Mouse (Mus musculus): ENCODE data around the gene Gm4131. TPM values are rescaled to one million over a fixed set of nuclear protein-coding genes. Genes with fewer than 3 reads are reported as not detected.

The Gm4131 gene
- not detected in 2 replicates for polyA plus RNA-seq (2012; rRNA removed; ENCODE audit: low replicate concordance)

DNA sequence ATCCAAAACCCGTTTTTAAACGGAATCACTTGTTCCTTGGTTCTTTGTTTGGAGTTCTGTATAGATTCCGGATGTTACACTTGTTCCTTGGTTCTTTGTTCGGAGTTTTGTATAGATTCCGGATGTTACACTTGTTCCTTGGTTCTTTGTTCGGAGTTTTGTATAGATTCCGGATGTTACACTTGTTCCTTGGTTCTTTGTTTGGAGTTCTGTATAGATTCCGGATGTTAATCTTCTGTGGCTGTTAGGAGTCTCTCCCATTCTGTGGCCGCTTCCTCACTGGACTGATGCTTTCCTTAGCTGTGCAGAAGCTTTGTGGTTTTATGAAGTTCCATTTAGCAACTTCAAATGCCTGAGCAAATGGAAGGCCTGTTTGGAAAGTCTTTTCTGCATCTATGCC lies at the start of gene Gm4131:
Gene Gm4131 (minus strand): TSS at position 101 of the 400 bp plus-strand sequence.

DNA sequence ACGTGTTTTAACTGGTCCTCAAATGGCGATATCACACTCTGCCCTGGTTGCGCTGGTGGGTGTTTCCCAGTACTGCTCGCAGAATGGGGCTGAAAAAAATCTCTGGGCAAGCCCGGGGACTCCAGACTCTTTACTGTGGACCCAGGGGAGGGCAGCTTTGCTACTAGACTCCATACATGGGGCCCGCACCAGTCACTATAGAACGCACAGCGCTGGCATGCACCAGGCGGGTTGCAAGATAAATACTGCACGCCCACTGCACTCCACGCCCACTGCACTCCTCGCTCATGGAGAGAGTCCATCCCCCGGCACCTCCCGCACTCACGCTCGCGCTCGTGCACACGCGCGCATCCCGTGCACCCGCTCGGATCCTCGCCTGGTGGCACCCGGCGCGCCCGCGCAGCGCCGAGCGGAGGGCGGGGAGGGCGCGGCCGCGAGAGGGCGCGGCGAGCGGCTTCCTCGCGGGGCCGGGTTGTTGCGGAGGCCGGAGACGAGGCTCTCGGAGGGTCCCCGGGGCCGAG lies 11.4 kb downstream of the Gm4131 start, which contains the start of gene Fam124a:
Gene Fam124a (plus strand): TSS at position 429 of the 521 bp plus-strand sequence.

DNA sequence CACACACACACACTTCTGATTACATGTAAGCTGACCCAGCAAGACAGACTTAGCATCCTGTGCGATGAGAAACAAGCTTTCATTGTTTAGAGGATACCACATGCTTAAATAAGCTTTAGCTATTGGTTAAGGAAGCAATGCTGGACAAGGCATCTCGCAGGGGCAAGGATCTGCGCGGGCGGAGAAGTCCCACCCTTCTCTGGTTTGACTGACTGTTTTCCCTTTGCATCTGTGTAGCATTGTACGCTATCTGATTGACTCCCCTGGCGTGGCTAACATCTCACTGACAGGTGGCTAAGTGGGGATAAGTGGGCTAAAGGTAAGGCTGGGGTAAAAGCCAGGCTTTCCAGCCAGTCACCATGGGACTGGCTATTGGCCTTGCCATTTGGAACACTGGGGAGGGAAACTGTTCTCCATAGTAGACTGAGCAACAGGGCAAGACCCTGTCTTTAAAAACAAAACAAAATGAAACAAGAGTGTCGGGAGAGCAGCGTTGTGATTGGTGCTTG lies 110.4 kb downstream of the Gm4131 start, which contains the start of gene Gucy1b2:
Gene Gucy1b2 (minus strand): TSS at position 51 of the 509 bp plus-strand sequence.

Other genes starting within 250 kb of the Gm4131 start
- not detected in 2 replicates for gene Gucy1b2, start 110.6 kb downstream of the Gm4131 start, polyA plus RNA-seq (2012; rRNA removed; ENCODE audit: low replicate concordance)
- 1.9 and 4.2 TPM in 2 replicates for gene Fam124a, start 11.2 kb downstream of the Gm4131 start, polyA plus RNA-seq (2012; rRNA removed; ENCODE audit: low replicate concordance)
- not detected in 2 replicates for gene Serpine3, start 96.7 kb upstream of the Gm4131 start, polyA plus RNA-seq (2012; rRNA removed; ENCODE audit: low replicate concordance)
- gene Ints6, start 194.2 kb upstream of the Gm4131 start, polyA plus RNA-seq (2012; rRNA removed; ENCODE audit: low replicate concordance), result 2.9 and 3.3 TPM in 2 replicates